Mouse (Mus musculus) forebrain, postnatal 0 days (tissue): ENCODE measurements around the gene Elavl3. TPM values are rescaled to one million over a fixed set of nuclear protein-coding genes. Genes with fewer than 3 reads are reported as not detected.
"Not testable (repeated sequence)": the region's sequence is repeated elsewhere in the genome, so short reads cannot be mapped to it uniquely, and the experiment has no call there.

ENCODE experiments used
- ATAC-seq: fragments of 200-750 bp; cut with Nextera tagmentation; 2 replicates; pipeline ENCODE4 v1.8.0; 2017; ENCODE audit warnings: mild to moderate bottlenecking, moderate library complexity
- DNase-seq: peaks from one replicate; pipeline ENCODE4 v3.0.0-alpha.2; 2015
- H3K27ac ChIP-seq: fragments of 300-500 bp; sonication (generic); 2 replicates; pipeline ENCODE4 v1.5.1; 2014; ENCODE audit warnings: low read depth, mild to moderate bottlenecking, antibody characterized with exemption, low read length, moderate library complexity, mixed read lengths
- H3K27me3 ChIP-seq: fragments of 300-500 bp; sonication (generic); 2 replicates; pipeline ENCODE4 v1.6.1; 2014; ENCODE audit warnings: mild to moderate bottlenecking, low read length, mixed read lengths; ENCODE audit not compliant: insufficient read depth
- H3K36me3 ChIP-seq: fragments of 300-500 bp; sonication (generic); 2 replicates; pipeline ENCODE4 v1.6.1; 2014; ENCODE audit warnings: mild to moderate bottlenecking, moderate library complexity; ENCODE audit not compliant: insufficient read depth
- H3K4me1 ChIP-seq: fragments of 300-500 bp; sonication (generic); 2 replicates; pipeline ENCODE4 v1.6.1; 2014; ENCODE audit warnings: antibody characterized with exemption; ENCODE audit not compliant: insufficient read depth
- H3K4me2 ChIP-seq: fragments of 300-500 bp; sonication (generic); 2 replicates; pipeline ENCODE4 v1.6.1; 2014; ENCODE audit warnings: low read depth, mild to moderate bottlenecking, moderate library complexity
- H3K4me3 ChIP-seq: fragments of 300-500 bp; sonication (generic); 2 replicates; pipeline ENCODE4 v1.5.1; 2014; ENCODE audit warnings: low read depth, low read length, mixed read lengths
- H3K9ac ChIP-seq: fragments of 300-500 bp; sonication (generic); 2 replicates; pipeline ENCODE4 v1.6.1; 2014; ENCODE audit warnings: mild to moderate bottlenecking
- H3K9me3 ChIP-seq: fragments of 300-500 bp; sonication (generic); 2 replicates; pipeline ENCODE4 v1.6.1; 2016; ENCODE audit warnings: low read length
- CTCF ChIP-seq: sonication (generic); IDR thresholded peaks from 2 replicates; pipeline ENCODE4 v1.5.1; 2016; ENCODE audit warnings: antibody characterized with exemption, control low read depth, low read depth
- WGBS: fragments of 180-500 bp; shearing (Covaris S2); extraction: QIAGEN DNeasy Blood & Tissue Kit; methylation state at CpG from one replicate; pipeline ENCODE4 v1.1.7; 2014; 5-methylcytosine and 5-hydroxymethylcytosine counted together
- polyA plus RNA-seq: library from polyadenylated mRNA; unstranded; fragments of >200 nt; fragmentation: Nextera tagmentation; extraction: Ambion mirVana; gene quantifications from 2 replicates; pipeline ENCODE4 v1.2.1, GENCODE M21; 2015
- total RNA-seq: library from RNA; depleted of rRNA; stranded (reverse); fragments of >200 nt; gene quantifications from 2 replicates; pipeline ENCODE4 v1.2.3, GENCODE M21; 2014

Elavl3 gene
- total and polyA plus RNA-seq, 2 experiments from 2014 or later, result 74.7 to 191 TPM

- H3K9ac ChIP-seq, result no peak overlapping the region
- H3K4me2 ChIP-seq, result no peak overlapping the region
- DNase-seq, result no peak
- WGBS, result 85% methylated on average over 2 of the region's 2 CpGs
- H3K36me3 ChIP-seq, result 0 out of 2 replicates have a peak, but pooled peaks cover 4% of the 10 kb centered on the region
- H3K27ac ChIP-seq, result no peak overlapping the region
- no peaks in the 10 kb centered on the region for H3K9me3 ChIP-seq
- TF ChIP-seq CTCF, result 0 out of 2 replicates have a peak, but pooled peaks have one; percentile 2
- H3K27me3 ChIP-seq, result no peaks in the 10 kb centered on the region
- H3K4me1 ChIP-seq, result peaks cover 5% of the 10 kb centered on the region
- H3K4me3 ChIP-seq, result no peak overlapping the region
- ATAC-seq, result no peak
Measured at GRCm38 (mm10) chr9:22087034-22087618, 35.3 kb upstream of the Elavl3 start.

GRCm38 (mm10) chr9:22086012-22086411 is 34.2 kb upstream of the Elavl3 start:
- Histone ChIP-seq H3K4me1 (peaks cover 5% of the 10 kb centered on the region), H3K27me3 (no peaks in the 10 kb centered on the region), H3K4me3 (peak overlapping the region; percentile 63), H3K9me3 (no peaks in the 10 kb centered on the region), H3K9ac (peak overlapping the region; percentile 72), H3K4me2 (peak overlapping the region; percentile 60), H3K27ac (peak overlapping the region; percentile 76; the same call in 1 of the 2 replicates), H3K36me3 (0 out of 2 replicates have a peak, but pooled peaks cover 4% of the 10 kb centered on the region)
- ATAC-seq (no peak), DNase-seq (no peak)
- no peak for TF ChIP-seq CTCF
- 81% methylated on average over 6 of the region's 6 CpGs for WGBS

GRCm38 (mm10) chr9:22085022-22085834 is 33.4 kb upstream of the Elavl3 start, which contains the start of gene Ecsit:
Gene Ecsit (minus strand): TSS chr9:22085438.
- Histone ChIP-seq H3K4me2 (peak within 1 kb of the TSS; percentile 60), H3K27me3 (no peaks in the 10 kb centered on the region), H3K9ac (peak within 1 kb of the TSS; percentile 72), H3K36me3 (0 out of 2 replicates have a peak, but pooled peaks cover 4% of the 10 kb centered on the region), H3K9me3 (no peaks in the 10 kb centered on the region), H3K4me3 (peak within 1 kb of the TSS; percentile 63), H3K4me1 (peaks cover 5% of the 10 kb centered on the region), H3K27ac (peak within 1 kb of the TSS; percentile 76)
- 1% methylated on average over 48 of the region's 48 CpGs for WGBS
- DNase-seq, result peak; percentile 96
- TF ChIP-seq CTCF, result no peak
- peak; percentile 100 for ATAC-seq

DNA sequence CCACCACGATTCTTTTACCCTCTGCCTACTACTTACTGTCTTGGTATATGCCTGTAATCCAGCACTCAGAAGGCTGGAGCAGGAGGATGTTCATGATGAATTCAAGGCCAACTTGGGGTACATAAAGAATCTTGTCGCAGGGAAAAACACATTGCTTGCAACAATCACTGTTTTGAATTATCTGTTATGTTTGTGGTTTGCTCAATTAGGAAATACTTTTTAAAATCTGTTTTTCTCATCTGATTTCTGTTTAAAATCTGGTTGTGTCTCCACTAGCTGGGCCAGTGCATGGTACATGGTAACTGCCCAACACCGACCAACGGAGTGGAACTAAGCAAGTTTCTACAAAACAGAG is 32.8 kb upstream of the Elavl3 start:
- H3K4me1 ChIP-seq, result peaks cover 5% of the 10 kb centered on the region
- H3K9me3 ChIP-seq, result no peaks in the 10 kb centered on the region
- H3K27me3 ChIP-seq, result no peaks in the 10 kb centered on the region
- DNase-seq, result no peak
- peak overlapping the region; percentile 63 for H3K4me3 ChIP-seq
- H3K27ac ChIP-seq, result no peak overlapping the region
- peak overlapping the region; percentile 60 for H3K4me2 ChIP-seq
- H3K36me3 ChIP-seq, result peaks cover 4% of the 10 kb centered on the region; the same call in 1 of the 2 replicates
- TF ChIP-seq CTCF, result no peak
- peak overlapping the region; percentile 72 for H3K9ac ChIP-seq
- no peak for ATAC-seq
- WGBS, result 31% methylated on average over 4 of the region's 4 CpGs

GRCm38 (mm10) chr9:22076223-22076622 is 24.4 kb upstream of the Elavl3 start:
- Histone ChIP-seq H3K4me2 (no peak overlapping the region), H3K27me3 (no peaks in the 10 kb centered on the region), H3K9ac (no peak overlapping the region), H3K9me3 (no peaks in the 10 kb centered on the region), H3K4me3 (no peak overlapping the region), H3K36me3 (peaks cover 38% of the 10 kb centered on the region), H3K4me1 (0 out of 2 replicates have a peak, but pooled peaks cover 4% of the 10 kb centered on the region), H3K27ac (no peak overlapping the region)
- WGBS, result 97% methylated on average over 23 of the region's 23 CpGs
- ATAC-seq (no peak), DNase-seq (no peak)
- no peak for TF ChIP-seq CTCF

GRCm38 (mm10) chr9:22075778-22076177 is 24.0 kb upstream of the Elavl3 start:
- not testable (repeated sequence) for ATAC-seq, H3K4me1 ChIP-seq, H3K27me3 ChIP-seq, H3K9ac ChIP-seq, DNase-seq, H3K27ac ChIP-seq, H3K4me3 ChIP-seq, H3K9me3 ChIP-seq, H3K4me2 ChIP-seq
- peaks cover 38% of the 10 kb centered on the region for H3K36me3 ChIP-seq
- 73% methylated on average over 5 of the region's 5 CpGs for WGBS

DNA sequence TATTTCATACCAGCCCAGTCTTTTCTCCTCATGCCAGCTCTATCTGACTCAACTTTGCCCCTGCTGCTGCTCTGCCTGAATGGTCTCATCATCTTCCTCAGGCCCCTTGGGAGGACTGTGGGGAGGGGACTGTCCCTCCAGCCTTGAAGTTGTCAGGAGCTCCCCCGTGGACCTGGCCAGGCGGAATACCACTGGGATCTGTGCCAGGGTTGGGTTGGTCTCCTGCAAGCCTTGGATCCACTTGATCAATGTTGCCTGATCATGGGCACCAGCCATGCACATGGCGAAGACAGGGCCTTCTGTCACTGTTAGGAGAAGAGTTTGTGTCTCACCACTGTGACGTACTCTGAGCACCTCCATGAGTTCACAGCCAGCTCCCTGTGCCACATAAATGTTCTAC is 20.5 kb upstream of the Elavl3 start:
- H3K4me1 ChIP-seq, result 0 out of 2 replicates have a peak, but pooled peaks cover 4% of the 10 kb centered on the region
- no peak overlapping the region for H3K9ac ChIP-seq
- ATAC-seq (no peak), DNase-seq (no peak)
- no peak for TF ChIP-seq CTCF
- H3K36me3 ChIP-seq, result peaks cover 42% of the 10 kb centered on the region
- no peak overlapping the region for H3K4me3 ChIP-seq
- H3K4me2 ChIP-seq, result no peak overlapping the region
- H3K27me3 ChIP-seq, result no peaks in the 10 kb centered on the region
- H3K9me3 ChIP-seq, result no peaks in the 10 kb centered on the region
- H3K27ac ChIP-seq, result no peak overlapping the region
- WGBS, result 90% methylated on average over 4 of the region's 4 CpGs
